Mouse (Mus musculus): ENCODE data around the gene Ccdc14. TPM values are rescaled to one million over a fixed set of nuclear protein-coding genes. Genes with fewer than 3 reads are reported as not detected.

Gene Ccdc14
- polyA plus RNA-seq, 2 experiments from 2014 or later, result 2.9 to 3.1 TPM

Other genes starting within 250 kb of the Ccdc14 start
- under 1 TPM in 1 of 2 experiments, not detected in 1; 0.34 TPM for gene Kalrn, start 117.1 kb upstream of the Ccdc14 start, polyA plus RNA-seq (2017; shearing (Covaris generic))
- not detected for gene Ropn1, start 40.7 kb upstream of the Ccdc14 start, polyA plus RNA-seq (2017; shearing (Covaris generic))
- gene Mylk, start 54.6 kb downstream of the Ccdc14 start, polyA plus RNA-seq (2017; shearing (Covaris generic)), result under 1 TPM in 1 of 2 experiments, not detected in 1; 0.30 TPM

All from activated CD4-positive, CD25-positive, alpha-beta regulatory T cell, adult 4 months (primary cell).